Mouse (Mus musculus): ENCODE data around the gene Ush2a.

Ush2a gene

DNA sequence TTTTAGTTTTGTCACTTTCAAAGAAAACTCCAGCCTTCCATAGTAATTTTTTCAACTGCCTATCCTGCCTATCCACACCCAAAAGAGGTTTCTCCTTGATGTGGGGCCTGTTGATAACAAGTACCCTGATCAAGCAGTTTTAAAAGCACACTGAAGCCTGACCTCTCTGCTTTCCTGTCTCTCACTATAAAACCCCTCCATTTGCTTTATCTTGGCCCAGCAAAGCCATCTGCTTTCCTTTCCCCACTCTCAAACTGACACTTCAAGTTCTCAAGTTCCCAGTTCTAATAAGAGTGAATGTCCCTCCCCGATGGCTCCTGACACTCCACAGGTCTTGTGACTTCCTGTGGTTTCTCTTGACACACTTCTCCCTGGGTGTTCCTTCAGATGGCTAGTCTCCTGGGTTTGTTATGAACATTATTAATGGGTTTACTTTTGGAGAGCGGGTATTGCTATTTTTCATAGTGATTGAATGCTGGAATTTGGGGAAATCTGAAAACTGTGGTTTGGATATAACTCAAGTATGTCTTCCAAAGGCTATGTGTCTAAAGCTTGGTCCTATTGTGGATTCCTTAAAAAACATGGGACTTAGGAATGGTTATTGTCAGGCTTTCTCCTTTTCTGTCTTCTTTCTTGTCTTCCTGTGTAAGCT, 126.1 kb downstream of the Ush2a start:
- no peak for DNase-seq

DNA sequence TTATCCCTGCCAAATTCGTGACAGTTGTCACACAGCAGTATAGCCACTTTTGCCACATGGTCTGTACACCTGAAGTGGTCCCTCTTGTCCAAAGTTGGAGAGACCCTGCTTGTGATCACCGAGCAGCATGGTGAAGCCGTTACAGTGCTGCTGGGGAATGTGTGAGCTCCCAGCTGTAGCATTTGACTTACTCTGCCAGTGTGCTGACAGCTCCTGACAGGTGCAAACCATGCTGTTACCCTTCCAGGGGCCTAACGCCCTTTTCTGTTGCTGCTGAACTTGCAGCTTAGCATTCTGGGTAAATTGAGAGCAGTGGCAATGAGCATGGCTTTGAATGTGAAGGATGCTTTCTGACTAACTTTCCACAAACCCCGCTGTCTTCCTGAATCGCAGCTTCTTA, 128.3 kb downstream of the Ush2a start:
- no peak for DNase-seq

DNA sequence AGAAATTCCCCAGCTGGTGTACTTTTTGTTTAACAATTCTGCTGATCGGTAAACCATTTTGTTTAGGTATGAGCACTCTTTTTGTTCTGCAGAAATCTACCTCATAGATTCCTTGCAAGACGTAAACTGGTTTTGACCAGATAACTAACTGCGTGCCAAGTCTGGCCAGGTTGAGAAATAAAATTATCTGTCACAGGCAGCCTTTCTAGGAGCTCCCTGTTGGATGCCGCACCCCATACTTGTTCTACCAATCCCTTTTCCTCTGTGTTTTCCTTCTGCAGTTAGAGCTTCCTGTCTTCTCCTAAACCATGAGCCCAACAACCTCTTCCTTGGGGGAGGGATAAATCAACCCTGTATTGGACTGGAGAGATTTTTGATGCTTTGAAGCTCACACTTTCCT, 145.4 kb downstream of the Ush2a start:
- DNase-seq: no peak

GRCm38 (mm10) chr1:188407613-188408386, 146.0 kb downstream of the Ush2a start:
- no peak for DNase-seq

- no peak for DNase-seq
These were observed 148.7 kb downstream of the Ush2a start for GRCm38 (mm10) chr1:188410547-188410946.

DNA sequence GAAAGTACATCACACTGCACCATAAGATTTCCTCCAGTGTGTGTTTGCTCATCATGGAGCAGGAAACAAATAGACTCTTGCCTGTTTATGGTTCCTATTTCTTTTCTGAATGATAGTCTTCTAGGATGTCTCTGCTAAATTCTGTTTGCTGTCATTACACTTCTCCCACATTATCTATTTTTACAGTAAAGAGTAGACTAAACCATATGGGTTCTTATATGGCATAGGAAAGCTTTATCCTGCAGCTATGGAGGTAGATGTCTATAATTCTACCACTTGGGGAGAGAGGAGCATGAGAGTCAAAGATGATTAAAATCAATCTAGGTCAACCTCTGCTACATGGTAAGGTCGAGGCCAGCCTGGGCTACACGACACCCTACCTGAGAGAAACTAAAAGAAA, 158.7 kb downstream of the Ush2a start:
- no peak for DNase-seq

DNA sequence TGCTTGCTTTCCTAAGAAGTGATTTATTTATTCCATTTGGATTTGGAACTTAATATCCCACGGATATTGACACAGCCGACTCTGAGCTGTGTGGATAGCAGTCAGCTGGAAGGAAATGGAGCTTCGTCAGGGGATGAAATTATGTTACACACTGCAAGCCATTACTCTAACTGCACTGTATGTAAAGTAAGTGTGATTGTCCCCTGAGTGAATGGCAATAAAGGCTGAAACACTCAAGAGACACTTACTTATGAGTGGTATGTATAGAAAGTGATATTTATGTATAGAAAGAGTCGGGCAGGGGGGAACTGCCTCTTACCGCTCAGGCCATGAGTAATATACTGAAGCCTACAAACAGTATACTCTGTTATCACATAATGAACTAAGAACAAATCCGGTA, 166.3 kb downstream of the Ush2a start:
- no peak for DNase-seq

- DNase-seq: no peak
These were observed 168.9 kb downstream of the Ush2a start for GRCm38 (mm10) chr1:188430689-188431088.

- no peak for DNase-seq
These were observed 186.1 kb downstream of the Ush2a start for GRCm38 (mm10) chr1:188447964-188448363.

DNA sequence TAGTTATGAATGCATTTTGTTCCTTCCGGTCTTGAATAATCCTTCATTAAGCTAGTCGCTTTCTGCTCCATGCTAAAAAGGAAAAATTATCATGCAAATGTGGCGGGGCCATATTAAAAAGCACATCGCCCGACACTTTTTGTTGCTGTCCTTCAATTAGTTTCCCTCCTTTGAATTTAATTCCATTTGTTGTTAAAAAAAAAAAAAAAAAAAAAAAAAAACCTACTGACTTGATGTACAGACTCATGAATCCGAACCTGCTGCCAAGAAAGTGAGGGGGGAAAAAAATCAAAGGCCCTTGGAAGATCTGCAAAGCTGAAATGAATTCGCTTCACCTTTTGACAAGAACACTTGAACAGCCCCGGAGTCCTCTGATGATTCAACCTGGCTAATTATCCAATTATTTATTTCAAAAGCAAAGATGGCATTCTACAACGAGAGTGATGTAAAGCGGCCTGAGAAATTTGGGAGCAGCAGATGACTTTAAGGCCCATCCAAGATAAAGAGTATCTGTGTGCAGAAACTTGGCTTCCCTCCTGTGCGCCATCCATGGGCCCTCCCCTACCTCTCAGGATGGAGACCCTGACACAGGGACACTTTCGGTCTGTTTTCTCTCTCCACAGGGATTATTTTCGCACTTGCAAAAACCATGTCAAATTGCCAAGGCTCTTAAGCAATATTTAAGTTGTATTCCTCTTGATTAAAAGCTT, 194.8 kb downstream of the Ush2a start:
- no peak for DNase-seq

DNA sequence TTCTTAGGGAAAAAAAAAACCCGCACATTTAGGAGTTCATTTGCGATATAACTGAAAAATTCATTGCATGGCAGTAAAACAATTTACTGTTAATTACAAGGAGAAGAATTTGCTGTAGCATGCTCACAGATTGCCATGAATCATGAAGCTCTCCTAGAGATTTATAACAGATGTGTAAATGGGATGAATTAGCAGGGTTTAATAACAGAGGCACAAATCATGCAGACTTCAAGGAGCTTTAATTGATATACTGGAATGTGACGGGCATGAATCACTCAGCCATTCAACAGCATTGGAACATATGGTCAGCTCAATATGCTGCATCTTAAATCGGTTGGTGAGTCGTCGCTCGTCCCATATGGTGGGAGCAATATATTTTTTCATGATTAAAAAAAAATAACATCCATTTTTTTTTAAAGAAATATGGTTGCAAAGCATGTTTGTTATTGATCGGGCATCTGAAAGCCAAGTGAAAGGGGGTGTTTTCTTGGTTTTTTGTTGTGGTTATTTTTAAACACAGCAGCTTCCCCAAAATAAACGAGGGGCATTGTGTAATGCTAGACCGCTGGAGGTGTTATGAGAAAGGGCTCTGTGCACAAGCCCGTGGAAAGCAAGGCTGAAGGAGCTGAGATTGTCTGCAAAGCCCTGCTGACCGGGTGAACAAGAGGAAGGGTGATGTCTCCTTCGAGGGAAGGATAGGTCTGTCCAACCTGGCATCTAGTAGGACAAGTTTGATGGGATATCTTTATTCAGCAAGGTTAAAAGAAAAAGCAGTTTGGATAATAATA, 195.6 kb downstream of the Ush2a start:
- no peak for DNase-seq

- no peak for DNase-seq
These were observed 199.4 kb downstream of the Ush2a start for GRCm38 (mm10) chr1:188461203-188461602.

DNA sequence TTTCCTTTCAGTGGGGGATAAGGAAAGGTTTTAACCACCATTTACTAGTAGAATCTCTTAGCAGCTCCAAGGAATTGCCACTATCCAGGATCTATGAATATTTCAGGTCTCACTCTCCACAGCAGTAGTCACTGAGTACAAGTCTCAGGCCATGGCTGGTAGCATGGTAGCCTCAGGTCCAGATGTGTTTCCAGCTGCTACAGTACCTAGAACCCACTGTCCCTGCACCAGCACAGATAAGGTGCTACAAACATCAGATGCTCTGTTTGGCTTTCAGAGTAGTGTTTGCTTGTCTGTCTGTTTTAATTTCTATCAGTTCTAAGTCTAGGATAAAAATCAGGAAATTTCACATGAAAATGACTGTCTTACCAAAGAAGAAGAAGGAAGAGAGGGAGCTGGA, 202.8 kb downstream of the Ush2a start:
- DNase-seq: no peak

- no peak for DNase-seq
These were observed 206.6 kb downstream of the Ush2a start for GRCm38 (mm10) chr1:188468371-188468783.

- peak; percentile 62 for DNase-seq
These were observed 243.1 kb downstream of the Ush2a start for GRCm38 (mm10) chr1:188504958-188505357.

- no peak for DNase-seq
These were observed 257.0 kb downstream of the Ush2a start for GRCm38 (mm10) chr1:188518792-188519191.

DNA sequence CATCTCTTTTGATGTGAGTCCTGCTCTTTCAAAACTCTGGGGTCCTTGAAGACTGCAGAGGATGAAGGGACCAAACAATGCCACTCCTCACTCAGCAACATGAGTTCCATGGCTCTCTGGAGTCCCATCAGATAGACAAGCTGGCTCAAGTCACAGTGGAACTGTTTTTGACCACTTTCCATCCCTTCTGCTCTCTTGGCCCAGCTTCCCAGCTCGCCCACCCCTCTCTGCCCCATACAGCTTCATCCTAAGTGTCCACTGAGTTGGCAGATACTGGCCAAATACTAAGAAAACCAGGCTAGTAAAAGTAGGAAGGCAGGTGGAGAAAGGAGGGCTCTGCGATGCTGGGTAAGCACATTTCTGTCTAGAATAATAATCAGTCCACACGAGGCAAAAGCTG, 265.6 kb downstream of the Ush2a start:
- no peak for DNase-seq

DNA sequence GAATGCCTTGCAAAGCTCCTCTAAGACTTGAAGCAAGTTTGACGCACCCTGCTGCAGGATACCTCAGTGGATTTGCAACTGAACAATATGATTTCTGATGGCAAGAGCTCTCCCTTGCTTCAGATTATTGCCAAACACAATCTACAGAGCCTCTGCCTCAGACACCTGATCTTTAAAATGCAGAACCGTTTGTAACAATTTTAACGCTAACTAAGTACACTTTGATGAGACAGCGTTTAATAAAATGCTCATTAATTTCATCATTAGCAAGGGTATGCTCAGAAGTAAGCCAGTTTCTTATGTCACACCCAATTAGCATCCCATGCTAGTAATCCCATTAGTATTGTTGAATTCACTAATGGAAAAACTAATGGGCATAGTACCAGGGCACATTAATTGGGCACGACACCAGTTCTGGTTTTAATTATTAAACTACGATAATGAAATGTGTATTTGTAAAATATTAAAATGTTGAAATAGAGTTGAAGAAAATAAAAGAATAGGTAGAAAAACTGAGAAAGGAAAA, 267.8 kb downstream of the Ush2a start:
- no peak for DNase-seq

GRCm38 (mm10) chr1:188537021-188537420, 275.2 kb downstream of the Ush2a start:
- DNase-seq: no peak

DNA sequence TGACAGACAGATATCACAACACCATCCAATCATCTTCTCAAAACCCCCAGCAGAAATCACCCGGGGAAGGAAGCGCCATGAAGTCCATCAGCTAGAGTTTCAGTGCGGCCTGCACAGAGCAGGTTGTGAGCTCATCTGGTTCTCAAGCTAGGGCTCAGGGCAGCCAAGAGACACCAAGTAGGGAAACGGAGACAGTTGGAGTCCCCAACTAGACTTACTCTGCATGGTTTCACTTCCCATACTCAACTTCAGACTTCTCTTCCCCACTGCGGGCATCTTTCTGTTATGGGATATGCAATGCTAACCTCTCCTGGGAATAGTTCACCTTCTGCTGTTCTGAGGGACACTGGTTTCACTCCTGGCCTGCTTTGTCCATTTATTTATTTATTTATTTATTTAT, 277.8 kb downstream of the Ush2a start:
- no peak for DNase-seq

DNA sequence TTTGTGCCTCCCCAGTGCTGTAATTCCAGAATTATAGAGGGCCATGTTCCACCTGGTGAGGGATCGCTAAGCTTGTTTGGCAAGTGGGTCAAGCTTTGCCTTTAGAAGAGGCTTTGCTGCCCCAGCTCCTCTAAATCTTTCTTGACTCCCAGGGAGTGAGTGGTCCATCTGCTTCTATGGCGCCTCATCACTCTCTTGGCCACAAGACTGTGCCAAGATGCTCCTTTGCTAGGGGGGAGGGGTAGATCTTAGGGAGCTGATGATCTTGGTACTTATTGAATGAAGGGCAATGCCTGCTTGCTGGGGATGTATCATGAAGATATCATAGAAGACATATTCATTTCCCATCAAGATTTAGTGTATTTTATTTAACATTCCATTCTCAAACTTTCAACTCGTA, 279.7 kb downstream of the Ush2a start:
- DNase-seq: peak; percentile 68

GRCm38 (mm10) chr1:188543364-188543763, 281.5 kb downstream of the Ush2a start:
- peak; percentile 7 for DNase-seq

GRCm38 (mm10) chr1:188549686-188550085, 287.9 kb downstream of the Ush2a start:
- DNase-seq: peak; percentile 71

Measured in heart, adult 11 months (tissue).